Mouse (Mus musculus) intestine, embryonic 15.5 days (tissue): ENCODE measurements around the gene Mmp19. TPM values are rescaled to one million over a fixed set of nuclear protein-coding genes. Genes with fewer than 3 reads are reported as not detected.

Experiments
- ATAC-seq: fragments of 200-750 bp; cut with Nextera tagmentation; 2 replicates; pipeline ENCODE4 v1.8.0; 2017; ENCODE audit warnings: moderate TSS enrichment, moderate library complexity
- H3K27ac ChIP-seq: fragments of 300-500 bp; sonication (generic); 2 replicates; pipeline ENCODE4 v1.5.1; 2015; ENCODE audit warnings: mild to moderate bottlenecking, inconsistent platforms
- H3K27me3 ChIP-seq: fragments of 300-500 bp; sonication (generic); replicated peaks from 2 replicates; pipeline ENCODE4 v1.6.1; 2015; ENCODE audit warnings: inconsistent platforms
- H3K36me3 ChIP-seq: fragments of 300-500 bp; sonication (generic); 2 replicates; pipeline ENCODE4 v1.6.1; 2015; ENCODE audit warnings: inconsistent platforms
- H3K4me1 ChIP-seq: fragments of 300-500 bp; sonication (generic); replicated peaks from 2 replicates; pipeline ENCODE4 v1.6.1; 2015; ENCODE audit warnings: inconsistent platforms
- H3K4me2 ChIP-seq: fragments of 300-500 bp; sonication (generic); replicated peaks from 2 replicates; pipeline ENCODE4 v1.6.1; 2015; ENCODE audit warnings: mild to moderate bottlenecking, inconsistent platforms
- H3K4me3 ChIP-seq: fragments of 300-500 bp; sonication (generic); replicated peaks from 2 replicates; pipeline ENCODE4 v1.5.1; 2015; ENCODE audit warnings: inconsistent platforms
- H3K9ac ChIP-seq: fragments of 300-500 bp; sonication (generic); 2 replicates; pipeline ENCODE4 v1.6.1; 2015; ENCODE audit warnings: inconsistent platforms
- H3K9me3 ChIP-seq: fragments of 300-500 bp; sonication (generic); 2 replicates; pipeline ENCODE4 v1.6.1; 2016; ENCODE audit warnings: inconsistent platforms
- WGBS: fragments of 180-500 bp; shearing (Covaris S2); methylation state at CpG from one replicate; pipeline ENCODE4 v1.1.7; 2015; 5-methylcytosine and 5-hydroxymethylcytosine counted together
- polyA plus RNA-seq: library from polyadenylated mRNA; unstranded; fragments of >200 nt; fragmentation: Nextera tagmentation; extraction: Ambion mirVana; gene quantifications from 2 replicates; pipeline ENCODE4 v1.2.1, GENCODE M21; 2015

Gene Mmp19
- polyA plus RNA-seq, result 0.60 and 1.0 TPM in 2 replicates

DNA sequence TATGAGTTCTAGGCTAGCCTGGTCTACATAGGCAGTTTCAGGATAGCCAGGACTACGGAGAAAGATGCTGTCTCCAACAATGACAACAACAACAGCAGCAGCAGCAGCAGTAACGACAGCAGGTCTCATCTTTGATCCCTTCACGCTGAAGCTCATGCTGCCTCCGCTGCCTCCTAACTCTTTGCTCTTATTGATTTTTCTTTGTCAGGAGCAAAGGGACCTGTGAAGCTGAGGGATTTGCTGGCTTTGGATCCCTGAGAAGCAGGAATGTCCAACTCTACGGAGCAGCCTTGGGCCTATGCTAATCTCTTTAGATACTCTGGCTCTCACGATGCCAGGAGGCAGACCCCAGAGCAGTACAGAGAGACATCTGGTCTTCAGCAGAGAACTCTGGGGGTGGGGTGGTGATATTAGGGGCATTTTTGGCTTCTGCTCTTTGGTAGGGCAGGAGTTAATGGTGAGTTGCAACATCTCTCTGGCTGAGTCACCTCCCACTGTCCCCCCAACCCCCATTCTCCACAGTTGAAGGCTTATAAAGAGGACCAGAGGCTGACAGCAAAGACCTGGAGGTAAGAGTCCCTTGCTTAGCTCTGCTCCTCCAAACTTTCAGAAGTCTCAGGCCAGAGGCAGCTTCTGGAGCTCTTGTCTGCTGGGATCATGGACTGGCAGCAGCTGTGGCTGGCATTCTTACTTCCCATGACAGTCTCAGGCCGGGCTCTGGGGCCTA is at the start of gene Mmp19:
TSS of gene Mmp19 (plus strand) at position 513 of the 727 bp plus-strand sequence.
- Histone ChIP-seq H3K4me3 (no peak within 1 kb of the TSS), H3K4me2 (no peak within 1 kb of the TSS), H3K27me3 (no peaks in the 10 kb centered on the region), H3K9me3 (no peaks in the 10 kb centered on the region), H3K36me3 (no peaks in the 10 kb centered on the region), H3K27ac (no peak within 1 kb of the TSS), H3K4me1 (no peaks in the 10 kb centered on the region), H3K9ac (no peak within 1 kb of the TSS)
- whole genome bisulfite sequencing, result 63% methylated on average over 7 of the region's 7 CpGs
- ATAC-seq, result no peak

DNA sequence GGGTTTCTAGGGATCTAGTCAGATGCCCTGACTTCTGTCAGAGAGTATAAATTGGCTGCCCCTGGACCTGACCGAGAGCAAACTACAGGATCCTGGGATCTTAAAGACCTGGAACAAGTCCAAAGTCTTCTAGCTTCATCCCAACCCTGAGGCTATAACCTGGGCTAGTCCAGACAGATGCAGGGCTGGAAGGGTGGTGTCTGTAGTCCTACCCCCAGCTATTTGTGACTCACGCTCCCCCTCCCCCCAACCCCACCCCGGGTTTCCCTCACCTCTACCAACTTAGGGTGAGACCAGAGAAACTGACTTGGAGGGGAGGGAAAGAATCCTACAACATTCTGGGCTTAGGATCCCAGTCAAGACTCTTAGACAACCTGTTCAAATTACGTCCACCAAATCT is 48.1 kb upstream of the Mmp19 start:
- Histone ChIP-seq H3K4me3 (no peak overlapping the region), H3K27me3 (no peaks in the 10 kb centered on the region), H3K9ac (no peak overlapping the region), H3K36me3 (no peaks in the 10 kb centered on the region), H3K4me1 (peaks cover 21% of the 10 kb centered on the region), H3K27ac (no peak overlapping the region), H3K4me2 (peak overlapping the region; percentile 90), H3K9me3 (no peaks in the 10 kb centered on the region)
- 37% methylated on average over 4 of the region's 4 CpGs for WGBS
- no peak for ATAC-seq

GRCm38 (mm10) chr10:128743235-128743634 is 47.5 kb upstream of the Mmp19 start:
- Histone ChIP-seq H3K36me3 (no peaks in the 10 kb centered on the region), H3K4me3 (peak overlapping the region; percentile 67), H3K9me3 (no peaks in the 10 kb centered on the region), H3K27me3 (no peaks in the 10 kb centered on the region), H3K4me2 (peak overlapping the region; percentile 90), H3K9ac (peak overlapping the region; percentile 75), H3K4me1 (peaks cover 21% of the 10 kb centered on the region), H3K27ac (peak overlapping the region; percentile 52; the same call in 1 of the 2 replicates)
- 8% methylated on average over 7 of the region's 7 CpGs for WGBS
- no peak for ATAC-seq

DNA sequence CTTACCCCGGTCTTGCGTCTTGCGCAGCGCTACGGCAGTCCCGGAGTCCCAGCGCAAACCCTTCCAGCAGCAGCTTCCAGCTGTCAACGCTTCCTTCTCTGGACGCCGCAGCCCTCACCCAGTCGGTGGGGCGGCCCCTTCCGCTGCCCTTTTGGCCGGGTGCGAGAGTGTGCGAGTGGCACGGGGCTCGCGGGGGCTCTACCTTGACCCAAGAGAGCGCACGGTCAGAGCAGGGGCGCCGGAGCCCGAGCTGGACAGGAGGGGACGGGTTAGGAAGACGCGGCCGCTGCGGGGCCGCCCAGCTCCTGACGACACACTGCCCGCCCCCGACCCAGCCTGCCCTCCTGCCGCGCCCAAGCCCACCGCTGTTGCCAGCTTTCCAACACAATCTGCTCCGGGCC is 46.9 kb upstream of the Mmp19 start:
- H3K36me3 ChIP-seq, result no peaks in the 10 kb centered on the region
- H3K9me3 ChIP-seq, result no peaks in the 10 kb centered on the region
- peak; percentile 32 for ATAC-seq
- H3K4me3 ChIP-seq, result peak overlapping the region; percentile 67
- peak overlapping the region; percentile 75 for H3K9ac ChIP-seq
- WGBS, result under 1% methylated on average over 33 of the region's 37 CpGs
- H3K4me2 ChIP-seq, result peak overlapping the region; percentile 90
- H3K27me3 ChIP-seq, result no peaks in the 10 kb centered on the region
- H3K27ac ChIP-seq, result peak overlapping the region; percentile 52
- peaks cover 21% of the 10 kb centered on the region for H3K4me1 ChIP-seq

DNA sequence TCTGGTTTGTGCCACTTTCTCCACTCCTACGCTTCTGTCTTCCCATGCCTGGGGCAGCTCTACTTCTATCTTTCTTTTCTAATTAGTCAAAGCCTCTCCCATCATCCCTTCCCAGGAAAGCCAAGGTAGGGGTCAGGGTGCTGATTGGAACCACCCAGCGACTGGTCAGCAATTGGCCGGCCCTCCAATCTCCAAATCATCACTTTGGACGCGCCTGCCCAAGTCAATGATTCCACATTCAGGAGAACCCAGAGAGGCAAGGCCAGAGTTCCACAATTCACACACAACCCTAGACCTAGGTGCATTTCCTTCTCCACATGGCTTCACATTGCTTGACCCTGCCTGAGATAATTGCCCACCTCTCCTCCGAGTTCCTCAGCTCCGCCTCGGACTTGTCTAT is 46.5 kb upstream of the Mmp19 start:
- Histone ChIP-seq H3K27me3 (no peaks in the 10 kb centered on the region), H3K4me2 (peak overlapping the region; percentile 90), H3K4me3 (peak overlapping the region; percentile 67), H3K36me3 (no peaks in the 10 kb centered on the region), H3K27ac (peak overlapping the region; percentile 52), H3K4me1 (peaks cover 21% of the 10 kb centered on the region), H3K9ac (peak overlapping the region; percentile 75), H3K9me3 (no peaks in the 10 kb centered on the region)
- 34% methylated on average over 8 of the region's 8 CpGs for WGBS
- no peak for ATAC-seq

DNA sequence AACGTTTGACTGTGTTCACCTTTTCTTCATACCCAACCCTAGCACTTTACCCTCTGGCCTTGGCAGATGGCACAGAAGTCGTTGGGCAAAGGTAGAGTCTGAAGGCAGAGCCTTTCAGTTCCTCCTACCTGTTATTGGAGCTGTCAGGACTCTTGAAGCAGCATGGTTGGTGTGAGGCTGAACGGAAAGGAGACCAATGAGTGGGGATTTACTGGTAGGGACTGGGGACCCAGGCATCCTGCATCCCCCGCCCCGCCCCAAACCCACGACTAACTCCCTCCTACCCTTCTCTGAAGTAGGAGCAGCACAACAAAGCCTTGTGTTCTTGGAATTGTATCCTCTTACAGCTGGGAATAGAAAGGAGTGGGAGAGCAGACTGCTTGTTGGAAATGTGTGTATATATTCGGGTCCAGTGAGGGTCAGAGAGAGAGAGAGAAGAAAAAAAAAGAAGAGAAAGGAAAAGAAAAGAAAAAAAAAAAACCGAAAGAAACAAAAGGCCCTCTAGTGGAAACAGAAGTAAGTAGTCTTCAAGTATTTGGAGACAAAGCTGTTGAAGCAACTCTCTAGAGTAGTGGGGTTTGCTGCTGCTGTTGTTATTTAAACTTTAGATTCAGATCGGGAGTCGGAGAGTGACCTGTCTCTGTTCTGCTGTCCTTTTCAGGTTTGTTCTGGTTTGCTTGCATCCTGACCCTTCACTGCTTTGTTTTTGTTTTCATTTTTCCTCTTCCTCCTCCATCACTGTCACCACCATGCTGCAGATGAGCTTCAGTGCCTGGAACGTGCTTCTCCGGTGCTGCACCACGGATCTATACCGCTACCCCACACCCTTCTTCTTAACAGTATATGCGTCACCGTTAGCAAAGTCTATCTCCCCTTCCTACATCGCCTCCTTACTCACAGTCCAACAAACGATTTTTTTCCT is 45.8 kb upstream of the Mmp19 start, which contains the start of gene Dgka:
TSS of gene Dgka (minus strand) at position 176 of the 922 bp plus-strand sequence.
- 31% methylated on average over 18 of the region's 18 CpGs for WGBS

DNA sequence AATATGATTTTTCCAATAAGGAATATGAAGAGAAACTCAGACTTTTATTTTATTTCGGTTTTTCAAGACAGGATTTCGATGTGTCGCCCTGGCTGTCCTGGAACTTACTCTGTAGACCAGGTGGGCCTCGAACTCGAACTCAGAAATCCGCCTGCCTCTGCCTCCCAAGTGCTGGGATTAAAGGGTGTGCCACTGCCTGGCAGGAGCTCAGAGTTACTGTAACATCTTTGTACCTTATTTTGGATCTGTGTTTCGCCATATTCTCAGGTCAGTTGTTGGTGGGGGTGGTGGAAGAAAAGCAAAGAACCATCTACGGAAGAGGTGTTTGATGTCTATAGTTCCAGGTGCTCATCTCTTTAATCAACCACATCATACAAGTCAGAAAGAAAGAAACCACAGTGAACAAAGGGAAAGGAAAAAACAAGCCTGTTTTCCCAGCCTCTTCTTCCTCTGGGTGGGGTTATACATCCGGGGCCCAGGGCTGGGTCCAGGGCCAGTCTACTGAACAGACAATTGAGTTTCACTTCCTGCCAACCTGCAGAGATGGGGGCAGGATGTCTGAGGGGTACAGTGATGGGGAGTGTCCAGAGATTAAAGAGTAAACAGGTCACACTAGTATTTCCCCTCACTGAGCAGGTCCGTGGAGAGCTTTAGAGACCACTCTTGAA is 44.6 kb upstream of the Mmp19 start:
- no peak overlapping the region for H3K9ac ChIP-seq
- no peaks in the 10 kb centered on the region for H3K9me3 ChIP-seq
- no peaks in the 10 kb centered on the region for H3K27me3 ChIP-seq
- peaks cover 19% of the 10 kb centered on the region for H3K4me1 ChIP-seq
- H3K4me2 ChIP-seq, result no peak overlapping the region
- no peaks in the 10 kb centered on the region for H3K36me3 ChIP-seq
- H3K4me3 ChIP-seq, result no peak overlapping the region
- no peak overlapping the region for H3K27ac ChIP-seq
- 91% methylated on average over 10 of the region's 10 CpGs for WGBS
- ATAC-seq, result no peak

More for the DNA sequence above, 45.8 kb upstream of the Mmp19 start, which contains the start of gene Dgka:
- Histone ChIP-seq H3K9ac (peak within 1 kb of the TSS; percentile 75), H3K4me1 (peaks cover 21% of the 10 kb centered on the region), H3K4me2 (peak within 1 kb of the TSS; percentile 90), H3K36me3 (no peaks in the 10 kb centered on the region), H3K27me3 (no peaks in the 10 kb centered on the region), H3K27ac (peak within 1 kb of the TSS; percentile 52), H3K9me3 (no peaks in the 10 kb centered on the region), H3K4me3 (peak within 1 kb of the TSS; percentile 67)
- ATAC-seq, result no peak

- Histone ChIP-seq H3K36me3 (no peaks in the 10 kb centered on the region), H3K9me3 (no peaks in the 10 kb centered on the region), H3K9ac (peak overlapping the region; percentile 67), H3K4me1 (peaks cover 19% of the 10 kb centered on the region), H3K4me2 (peak overlapping the region; percentile 86), H3K27me3 (no peaks in the 10 kb centered on the region), H3K27ac (peak overlapping the region; percentile 96), H3K4me3 (peak overlapping the region; percentile 71)
- ATAC-seq, result peak; percentile 1; the same call in 1 of the 2 replicates
- 39% methylated on average over 9 of the region's 9 CpGs for WGBS
Measured at GRCm38 (mm10) chr10:128746972-128747645, 43.6 kb upstream of the Mmp19 start.

DNA sequence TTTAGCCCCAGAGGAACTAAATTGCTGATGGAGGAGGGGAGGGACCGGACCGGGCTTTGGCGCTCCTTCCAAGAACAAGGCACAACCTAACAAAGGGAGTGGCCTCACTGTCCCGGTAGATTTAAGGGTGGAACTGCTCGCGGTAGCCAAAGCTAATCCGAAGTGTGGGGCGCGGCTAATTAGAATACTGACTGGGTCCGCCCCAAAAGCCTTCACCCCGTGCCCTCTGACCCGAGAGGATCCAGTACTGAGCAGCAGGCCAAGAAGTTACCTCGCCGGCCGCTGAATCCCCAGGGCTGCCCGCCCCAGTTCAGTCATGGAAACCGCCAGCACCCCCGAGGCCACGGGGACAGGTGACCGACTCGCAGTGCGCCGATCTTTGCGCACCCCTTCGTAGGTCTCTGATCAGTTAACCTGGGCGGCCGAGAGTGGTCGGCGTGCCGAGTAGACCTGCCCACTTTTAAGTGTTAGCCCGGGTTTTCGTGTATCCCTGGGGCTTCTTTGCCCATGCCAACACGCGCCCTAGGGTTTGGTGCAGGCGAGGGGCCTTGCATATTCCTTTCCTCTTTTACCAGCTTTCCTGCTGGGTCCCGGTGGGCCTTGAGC is 43.0 kb upstream of the Mmp19 start, which contains the start of gene Pym1:
TSS of gene Pym1 (plus strand) at position 244 of the 606 bp plus-strand sequence.
- under 1% methylated on average over 36 of the region's 36 CpGs for WGBS
- Histone ChIP-seq H3K9ac (peak within 1 kb of the TSS; percentile 69), H3K36me3 (no peaks in the 10 kb centered on the region; the same call in 1 of the 2 replicates), H3K4me2 (peak within 1 kb of the TSS; percentile 86), H3K4me1 (peaks cover 15% of the 10 kb centered on the region), H3K27ac (peak within 1 kb of the TSS; percentile 96), H3K27me3 (no peaks in the 10 kb centered on the region), H3K9me3 (no peaks in the 10 kb centered on the region), H3K4me3 (peak within 1 kb of the TSS; percentile 71)
- peak; percentile 83 for ATAC-seq

DNA sequence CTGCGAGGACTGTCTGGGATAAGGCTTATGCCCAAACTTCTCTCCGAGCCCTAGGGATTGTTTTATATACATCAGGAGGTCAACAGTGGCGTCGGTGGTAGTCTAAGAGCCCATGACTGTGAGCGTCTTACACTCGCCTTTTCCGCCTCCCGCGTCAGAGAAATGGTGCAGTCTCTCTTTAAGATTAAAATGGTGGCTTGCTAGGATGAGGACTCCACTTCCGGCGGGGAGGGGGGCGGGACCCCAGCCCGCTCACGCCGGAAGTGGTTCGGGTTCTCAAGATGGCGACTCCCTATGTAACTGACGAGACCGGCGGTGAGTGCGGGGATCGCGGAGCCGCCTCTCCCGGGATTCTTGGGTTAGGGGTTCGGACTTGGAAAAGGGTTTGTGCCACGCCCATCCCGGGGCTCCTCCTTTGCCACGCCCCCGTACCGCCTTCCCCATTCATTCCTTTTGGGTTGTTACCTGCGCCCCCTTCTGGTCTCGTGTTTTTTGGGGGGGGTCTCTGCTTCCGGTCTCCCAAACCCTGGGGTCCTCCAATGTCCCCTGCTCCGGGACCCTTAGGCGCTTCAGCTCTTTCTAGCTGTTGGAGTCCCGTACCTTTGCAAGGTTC is 42.4 kb upstream of the Mmp19 start:
- peak; percentile 90 for ATAC-seq
- H3K27me3 ChIP-seq, result no peaks in the 10 kb centered on the region
- H3K4me1 ChIP-seq, result peaks cover 12% of the 10 kb centered on the region
- peak overlapping the region; percentile 86 for H3K4me2 ChIP-seq
- no peaks in the 10 kb centered on the region for H3K9me3 ChIP-seq
- H3K36me3 ChIP-seq, result no peaks in the 10 kb centered on the region; the same call in 1 of the 2 replicates
- WGBS, result under 1% methylated on average over 37 of the region's 37 CpGs
- H3K4me3 ChIP-seq, result peak overlapping the region; percentile 71
- peak overlapping the region; percentile 96 for H3K27ac ChIP-seq
- peak overlapping the region; percentile 69 for H3K9ac ChIP-seq

- no peak overlapping the region for H3K4me3 ChIP-seq
- no peaks in the 10 kb centered on the region for H3K9me3 ChIP-seq
- ATAC-seq, result no peak
- no peak overlapping the region for H3K9ac ChIP-seq
- H3K36me3 ChIP-seq, result no peaks in the 10 kb centered on the region
- no peaks in the 10 kb centered on the region for H3K4me1 ChIP-seq
- no peaks in the 10 kb centered on the region for H3K27me3 ChIP-seq
- H3K27ac ChIP-seq, result no peak overlapping the region
- H3K4me2 ChIP-seq, result no peak overlapping the region
- WGBS, result 82% methylated on average over 2 of the region's 2 CpGs
Measured at GRCm38 (mm10) chr10:128772895-128773294, 17.8 kb upstream of the Mmp19 start.
